8 mouse cellular contexts compared by ENCODE assay signal in genomic region chr7:19226817-19227797, GRCm38 (mm10). TPM values are rescaled to one million over a fixed set of nuclear protein-coding genes. Genes with fewer than 3 reads are reported as not detected.
DNase-seq lines count a peak whose midpoint lies in the region; ATAC-seq and TF ChIP-seq lines count a peak whose summit lies in the region.

No protein-coding gene starts in this region.

- peaks cover 18% of the 10 kb centered on the region; the same call in 1 of the 2 replicates for H3K36me3 ChIP-seq in embryonic facial prominence, embryonic 12.5 days
- peaks cover 16% of the 10 kb centered on the region for H3K36me3 ChIP-seq in heart, embryonic 14.5 days (ENCODE audit: control insufficient read depth, insufficient read depth, low read length)
- no peaks in the 10 kb centered on the region for H3K36me3 ChIP-seq in lung, embryonic 14.5 days (ENCODE audit: insufficient read depth)

- peak overlapping the region; percentile 73 for H3K9ac ChIP-seq in embryonic facial prominence, embryonic 12.5 days
- H3K9ac ChIP-seq in heart, embryonic 14.5 days (ENCODE audit: low read length) = peak overlapping the region; percentile 89
- peak overlapping the region; percentile 77 for H3K9ac ChIP-seq in lung, embryonic 14.5 days

- TF ChIP-seq CTCF in lung, embryonic 14.5 days (IDR thresholded peaks at IDR 0.05; ENCODE audit: low read depth) = no peak

- H3K27ac ChIP-seq in embryonic facial prominence, embryonic 12.5 days = peak overlapping the region; percentile 93
- H3K27ac ChIP-seq in heart, embryonic 14.5 days (replicated peaks in 1 of 2; ENCODE audit: control insufficient read depth in 1 of 2, insufficient read depth in 1 of 2, low read depth in 2 of 2, low read length in 2 of 2) = peak overlapping the region; percentile 91 to 100
- H3K27ac ChIP-seq in lung, embryonic 14.5 days (ENCODE audit: low read depth) = peak overlapping the region; percentile 97

- ATAC-seq in embryonic facial prominence, embryonic 12.5 days (ENCODE audit: insufficient number of reproducible peaks, insufficient read depth, low FRiP score, low TSS enrichment) = peak; percentile 32
- ATAC-seq in heart, embryonic 14.5 days (ENCODE audit: insufficient number of reproducible peaks, insufficient read depth, low FRiP score, low read depth) = peak; percentile 18; the same call in 1 of the 2 replicates
- peak; percentile 22 for ATAC-seq in lung, embryonic 14.5 days (ENCODE audit: insufficient read depth)

- peak overlapping the region; percentile 86 for H3K4me2 ChIP-seq in embryonic facial prominence, embryonic 12.5 days (replicated peaks)
- H3K4me2 ChIP-seq in heart, embryonic 14.5 days (ENCODE audit: low read length) = peak overlapping the region; percentile 80
- H3K4me2 ChIP-seq in lung, embryonic 14.5 days = peak overlapping the region; percentile 95

- DNase-seq in adrenal gland, postnatal 10 days = peak; percentile 58
- DNase-seq in adrenal gland, postnatal 25 days = no peak
- peak; percentile 68 for DNase-seq in T-cell, adult 2 months (ENCODE audit: low spot score)
- peak; percentile 48 to 68 for DNase-seq in kidney, postnatal 4 days
- DNase-seq in lung, embryonic 14.5 days = peak; percentile 75
- peak; percentile 37 for DNase-seq in skeletal muscle tissue, adult 2 months (ENCODE audit: low read depth, low spot score)

- H3K27me3 ChIP-seq in embryonic facial prominence, embryonic 12.5 days = no peaks in the 10 kb centered on the region
- no peaks in the 10 kb centered on the region for H3K27me3 ChIP-seq in heart, embryonic 14.5 days (ENCODE audit: control insufficient read depth, insufficient read depth, low read length)
- no peaks in the 10 kb centered on the region for H3K27me3 ChIP-seq in lung, embryonic 14.5 days (ENCODE audit: insufficient read depth, low read length)

- peaks cover 15% of the 10 kb centered on the region for H3K4me1 ChIP-seq in embryonic facial prominence, embryonic 12.5 days
- H3K4me1 ChIP-seq in heart, embryonic 14.5 days (ENCODE audit: control insufficient read depth in 2 of 2, insufficient read depth in 2 of 2, low read length in 2 of 2) = peaks cover 7 to 14% of the 10 kb centered on the region in 2 experiments
- peaks cover 14% of the 10 kb centered on the region for H3K4me1 ChIP-seq in lung, embryonic 14.5 days (ENCODE audit: insufficient read depth)

- WGBS in embryonic facial prominence, embryonic 12.5 days = 17% methylated on average over 20 of the region's 20 CpGs
- 17% methylated on average over 20 of the region's 20 CpGs for WGBS in heart, embryonic 14.5 days
- WGBS in lung, embryonic 14.5 days = 10% methylated on average over 20 of the region's 20 CpGs

- peak overlapping the region; percentile 68 for H3K4me3 ChIP-seq in embryonic facial prominence, embryonic 12.5 days
- peak overlapping the region; percentile 71 to 76 for H3K4me3 ChIP-seq in heart, embryonic 14.5 days (ENCODE audit: control insufficient read depth in 1 of 2, insufficient read depth in 1 of 2, low read depth in 1 of 2, low read length in 2 of 2)
- H3K4me3 ChIP-seq in lung, embryonic 14.5 days (ENCODE audit: low read depth, low read length) = peak overlapping the region; percentile 70

- H3K9me3 ChIP-seq in embryonic facial prominence, embryonic 12.5 days = no peaks in the 10 kb centered on the region
- no peaks in the 10 kb centered on the region for H3K9me3 ChIP-seq in heart, embryonic 14.5 days (ENCODE audit: control insufficient read depth, low read length)
- H3K9me3 ChIP-seq in lung, embryonic 14.5 days (ENCODE audit: low read depth, low read length) = no peaks in the 10 kb centered on the region

RNA-seq across cellular contexts. Expression of gene Opa3, which starts 1.0 kb away (rescaled TPM):
- 10 to 100 TPM; 26.5 to 26.6 TPM for total RNA-seq in adrenal gland, postnatal 10 days (2021)
- 26.9 and 30.6 TPM in 2 replicates for total RNA-seq in adrenal gland, postnatal 25 days (2021)
- 38.2 and 40.1 TPM in 2 replicates for polyA plus RNA-seq in embryonic facial prominence, embryonic 12.5 days (2016; fragmentation: Nextera tagmentation; extraction: Ambion mirVana)
- 36.5 and 38.6 TPM in 2 replicates for polyA plus RNA-seq in heart, embryonic 14.5 days (2014; fragmentation: Nextera tagmentation; extraction: Ambion mirVana)
- 38.0 and 39.4 TPM in 2 replicates for polyA plus RNA-seq in lung, embryonic 14.5 days (2014; fragmentation: Nextera tagmentation; extraction: Ambion mirVana)

RNA-seq across cellular contexts. Expression of gene Gpr4, which starts 14.8 kb away (rescaled TPM):
- 1 to 10 TPM; 7.4 to 9.2 TPM for total RNA-seq in adrenal gland, postnatal 10 days (2021)
- 6.2 and 7.5 TPM in 2 replicates for total RNA-seq in adrenal gland, postnatal 25 days (2021)
- 1.4 and 1.7 TPM in 2 replicates for polyA plus RNA-seq in embryonic facial prominence, embryonic 12.5 days (2016; fragmentation: Nextera tagmentation; extraction: Ambion mirVana)
- polyA plus RNA-seq in heart, embryonic 14.5 days (2014; fragmentation: Nextera tagmentation; extraction: Ambion mirVana) = 1.6 and 1.9 TPM in 2 replicates
- 1.6 and 2.2 TPM in 2 replicates for polyA plus RNA-seq in lung, embryonic 14.5 days (2014; fragmentation: Nextera tagmentation; extraction: Ambion mirVana)

RNA-seq across cellular contexts. Expression of gene Vasp, which starts 44.5 kb away (rescaled TPM):
- 10 to 100 TPM; 73.9 to 77.2 TPM for total RNA-seq in adrenal gland, postnatal 10 days (2021)
- total RNA-seq in adrenal gland, postnatal 25 days (2021) = 47.4 and 61.4 TPM in 2 replicates
- 68.2 and 69.3 TPM in 2 replicates for polyA plus RNA-seq in embryonic facial prominence, embryonic 12.5 days (2016; fragmentation: Nextera tagmentation; extraction: Ambion mirVana)
- 66.1 and 68.9 TPM in 2 replicates for polyA plus RNA-seq in heart, embryonic 14.5 days (2014; fragmentation: Nextera tagmentation; extraction: Ambion mirVana)
- polyA plus RNA-seq in lung, embryonic 14.5 days (2014; fragmentation: Nextera tagmentation; extraction: Ambion mirVana) = 88.9 and 95.3 TPM in 2 replicates

RNA-seq across cellular contexts. Expression of gene Eml2, which starts 50.9 kb away (rescaled TPM):
- total RNA-seq in adrenal gland, postnatal 10 days (2021) = 10 to 100 TPM; 37.7 to 41.0 TPM
- 36.3 and 66.2 TPM in 2 replicates for total RNA-seq in adrenal gland, postnatal 25 days (2021)
- 4.5 and 4.9 TPM in 2 replicates for polyA plus RNA-seq in embryonic facial prominence, embryonic 12.5 days (2016; fragmentation: Nextera tagmentation; extraction: Ambion mirVana)
- 8.3 and 9.5 TPM in 2 replicates for polyA plus RNA-seq in heart, embryonic 14.5 days (2014; fragmentation: Nextera tagmentation; extraction: Ambion mirVana)
- 2.6 and 2.7 TPM in 2 replicates for polyA plus RNA-seq in lung, embryonic 14.5 days (2014; fragmentation: Nextera tagmentation; extraction: Ambion mirVana)

RNA-seq across cellular contexts. Expression of gene Ppm1n, which starts 52.8 kb away (rescaled TPM):
- under 1 TPM in 1 of 2 experiments, not detected in 1; 0.30 TPM for total RNA-seq in adrenal gland, postnatal 10 days (2021)
- not detected in 2 replicates for total RNA-seq in adrenal gland, postnatal 25 days (2021)
- polyA plus RNA-seq in embryonic facial prominence, embryonic 12.5 days (2016; fragmentation: Nextera tagmentation; extraction: Ambion mirVana) = 0.18 TPM in 1 of 2 replicates, not detected in the other
- 0.20 TPM in 1 of 2 replicates, not detected in the other for polyA plus RNA-seq in heart, embryonic 14.5 days (2014; fragmentation: Nextera tagmentation; extraction: Ambion mirVana)
- not detected in 2 replicates for polyA plus RNA-seq in lung, embryonic 14.5 days (2014; fragmentation: Nextera tagmentation; extraction: Ambion mirVana)
